Mouse (Mus musculus) CH12.LX (cell line): ENCODE results near the gene Zdhhc23. TPM values are rescaled to one million over a fixed set of nuclear protein-coding genes. Genes with fewer than 3 reads are reported as not detected.

Experiments used
- DNase-seq: peaks from one replicate; pipeline ENCODE4 v3.0.0-alpha.2; 2013; ENCODE audit errors: extremely low read depth
- H3K27ac ChIP-seq: 2 replicates; pipeline ENCODE4 v1.5.1; 2012; ENCODE audit warnings: low read depth, mild to moderate bottlenecking, control low read depth, moderate library complexity; ENCODE audit not compliant: insufficient read depth
- H3K27me3 ChIP-seq: replicated peaks from 2 replicates; pipeline ENCODE3; 2012; ENCODE audit warnings: inconsistent platforms
- H3K36me3 ChIP-seq, 2 experiments: replicated peaks in 1 of 2; 2 replicates each; pipeline versions ENCODE3 to v1.6.1; 2012; ENCODE audit warnings: inconsistent platforms in 1 of 2, low read length in 1 of 2, mild to moderate bottlenecking in 1 of 2, mixed read lengths in 1 of 2, moderate library complexity in 1 of 2; ENCODE audit not compliant: control insufficient read depth in 1 of 2, insufficient read depth in 1 of 2
- H3K4me1 ChIP-seq, 2 experiments: 2 replicates each; pipeline ENCODE4 v1.6.1; 2012; ENCODE audit warnings: inconsistent platforms in 1 of 2, moderate library complexity in 1 of 2; ENCODE audit not compliant: insufficient read depth in 2 of 2, control insufficient read depth in 1 of 2
- H3K4me2 ChIP-seq: 2 replicates; pipeline ENCODE4 v1.6.1; 2012; ENCODE audit warnings: low read depth, mild to moderate bottlenecking, control low read depth; ENCODE audit not compliant: poor library complexity, insufficient read depth, severe bottlenecking
- H3K4me3 ChIP-seq, 3 experiments: fragments of 150-350 bp in 1 of 3; sonication (generic) in 1 of 3; replicated peaks in 1 of 3; 2 replicates each; pipeline versions ENCODE3 to v1.5.1; 2011 to 2012; ENCODE audit warnings: low read depth in 2 of 3, low read length in 2 of 3, mild to moderate bottlenecking in 2 of 3, moderate library complexity in 2 of 3, control low read depth in 1 of 3, improper control_type of control experiment in 1 of 3, inconsistent platforms in 1 of 3, mixed read lengths in 1 of 3; ENCODE audit not compliant: poor library complexity in 1 of 3
- H3K79me2 ChIP-seq: replicated peaks from 2 replicates; pipeline ENCODE4 v1.6.1; 2012; ENCODE audit warnings: mild to moderate bottlenecking, moderate library complexity; ENCODE audit not compliant: control insufficient read depth, poor library complexity, insufficient read depth, severe bottlenecking; ENCODE audit errors: extremely low read depth
- H3K9ac ChIP-seq: 2 replicates; pipeline ENCODE4 v1.6.1; 2012; ENCODE audit warnings: low read depth, mild to moderate bottlenecking, control low read depth, moderate library complexity; ENCODE audit not compliant: insufficient read depth
- H3K9me3 ChIP-seq: replicated peaks from 2 replicates; pipeline ENCODE3; 2012; ENCODE audit warnings: low read length, inconsistent platforms, mixed read lengths
- BHLHE40 ChIP-seq: IDR thresholded peaks from 2 replicates; pipeline ENCODE4 v1.6.1; 2011; ENCODE audit warnings: mild to moderate bottlenecking, low read depth, low read length, improper control_type of control experiment
- CHD2 ChIP-seq: IDR thresholded peaks from 2 replicates; pipeline ENCODE4 v1.6.1; 2011; ENCODE audit warnings: low read length, improper control_type of control experiment
- E2F4 ChIP-seq: IDR thresholded peaks from 2 replicates; pipeline ENCODE4 v1.6.1; 2011; ENCODE audit warnings: low read depth, low read length, improper control_type of control experiment; ENCODE audit not compliant: insufficient replicate concordance
- EP300 ChIP-seq: IDR thresholded peaks from 2 replicates; pipeline ENCODE4 v1.6.1; 2011; ENCODE audit warnings: low read length, improper control_type of control experiment
- JUN ChIP-seq: IDR thresholded peaks from 2 replicates; pipeline ENCODE4 v1.6.1; 2011; ENCODE audit warnings: low read depth, mild to moderate bottlenecking, low read length, improper control_type of control experiment, moderate library complexity; ENCODE audit not compliant: insufficient read depth
- KAT2A ChIP-seq: IDR thresholded peaks from 2 replicates; pipeline ENCODE4 v1.6.1; 2012; ENCODE audit warnings: low read length, improper control_type of control experiment, inconsistent platforms; ENCODE audit not compliant: insufficient replicate concordance
- MAX ChIP-seq: IDR thresholded peaks from 2 replicates; pipeline ENCODE4 v1.6.1; 2011; ENCODE audit warnings: low read length, improper control_type of control experiment
- MAZ ChIP-seq: IDR thresholded peaks from 2 replicates; pipeline ENCODE4 v1.6.1; 2012; ENCODE audit warnings: low read depth, mild to moderate bottlenecking, inconsistent platforms, low read length, improper control_type of control experiment, moderate library complexity
- MEF2A ChIP-seq: IDR thresholded peaks from 2 replicates; pipeline ENCODE4 v1.6.1; 2014; ENCODE audit warnings: low read depth, mild to moderate bottlenecking, inconsistent platforms, low read length, improper control_type of control experiment, borderline replicate concordance
- MYC ChIP-seq: IDR thresholded peaks from 2 replicates; pipeline ENCODE4 v1.6.1; 2011; ENCODE audit warnings: low read depth, mild to moderate bottlenecking, improper control_type of control experiment, low read length
- NELFE ChIP-seq: IDR thresholded peaks from 2 replicates; pipeline ENCODE4 v1.6.1; 2011; ENCODE audit warnings: low read depth, low read length, improper control_type of control experiment
- NRF1 ChIP-seq: IDR thresholded peaks from 2 replicates; pipeline ENCODE4 v1.6.1; 2014; ENCODE audit warnings: low read depth, mild to moderate bottlenecking, inconsistent platforms, low read length, improper control_type of control experiment, moderate library complexity
- POLR2A ChIP-seq: IDR thresholded peaks from 2 replicates; pipeline ENCODE4 v1.6.1; 2011; ENCODE audit warnings: low read depth, mild to moderate bottlenecking, improper control_type of control experiment, low read length
- POLR2AphosphoS2 ChIP-seq: IDR thresholded peaks from 2 replicates; pipeline ENCODE4 v1.6.1; 2011; ENCODE audit warnings: low read depth, low read length, improper control_type of control experiment
- RAD21 ChIP-seq: IDR thresholded peaks from 2 replicates; pipeline ENCODE4 v1.6.1; 2011; ENCODE audit warnings: low read depth, mild to moderate bottlenecking, low read length, improper control_type of control experiment, moderate library complexity
- RCOR1 ChIP-seq: conservative IDR thresholded peaks from 2 replicates; pipeline ENCODE4 v1.6.1; 2012; ENCODE audit warnings: low read depth, mild to moderate bottlenecking, inconsistent platforms, low read length, improper control_type of control experiment
- SMC3 ChIP-seq: IDR thresholded peaks from 2 replicates; pipeline ENCODE4 v1.6.1; 2011; ENCODE audit warnings: low read depth, low read length, improper control_type of control experiment
- TBP ChIP-seq: conservative IDR thresholded peaks from 2 replicates; pipeline ENCODE4 v1.6.1; 2011; ENCODE audit warnings: low read depth, low read length, improper control_type of control experiment
- TCF12 ChIP-seq: IDR thresholded peaks from 2 replicates; pipeline ENCODE4 v1.6.1; 2014; ENCODE audit warnings: low read depth, mild to moderate bottlenecking, inconsistent platforms, low read length, improper control_type of control experiment
- UBTF ChIP-seq: IDR thresholded peaks from 2 replicates; pipeline ENCODE4 v1.6.1; 2012; ENCODE audit warnings: low read depth, mild to moderate bottlenecking, inconsistent platforms, low read length, improper control_type of control experiment, moderate library complexity
- USF1 ChIP-seq: IDR thresholded peaks from 2 replicates; pipeline ENCODE4 v1.6.1; 2014; ENCODE audit warnings: low read depth, mild to moderate bottlenecking, inconsistent platforms, low read length, improper control_type of control experiment
- USF2 ChIP-seq: conservative IDR thresholded peaks from 2 replicates; pipeline ENCODE4 v1.6.1; 2011; ENCODE audit warnings: low read depth, low read length, improper control_type of control experiment
- ZC3H11A ChIP-seq: IDR thresholded peaks from 2 replicates; pipeline ENCODE4 v1.6.1; 2012; ENCODE audit warnings: low read depth, mild to moderate bottlenecking, inconsistent platforms, low read length, improper control_type of control experiment
- ZKSCAN1 ChIP-seq: IDR thresholded peaks from 2 replicates; pipeline ENCODE4 v1.6.1; 2012; ENCODE audit warnings: low read depth, inconsistent platforms, low read length, improper control_type of control experiment, borderline replicate concordance
- dilution Hi-C: fragments of 300-500 bp; cut with MboI; formaldehyde crosslinking; loops from 2 replicates; pipeline ENCODE4 v1.14.3; 2020; ENCODE audit warnings: low sequenced_read_pairs; ENCODE audit not compliant: extremely low pct_unique_long_range_greater_than_20kb, extremely low pct_ligation_motif_present
- in situ Hi-C: fragments of 300-500 bp; cut with MboI; formaldehyde crosslinking; loops from 3 replicates; pipeline ENCODE4 v1.14.3; 2019; ENCODE audit warnings: low sequenced_read_pairs, low pct_ligation_motif_present, low pct_unique_long_range_greater_than_20kb, mixed read lengths
- polyA plus RNA-seq: library from polyadenylated mRNA; unstranded; fragments of >175 nt; gene quantifications from 2 replicates; pipeline ENCODE4 v1.2.1, GENCODE M21; 2012; ENCODE audit warnings: low read depth; ENCODE audit not compliant: insufficient read length
- total RNA-seq, 2 experiments: library from RNA; depleted of rRNA; stranded (reverse); fragments of 300-350 nt in 1 of 2; fragments of >200 nt in 1 of 2; gene quantifications; 2 replicates each; pipeline ENCODE4 v1.2.3; 2012 to 2014

The Zdhhc23 gene
- total and polyA plus RNA-seq, 3 experiments: 0.20 to 0.68 (median 0.46) TPM

GRCm38 (mm10) chr16:43972391-43972790 is 7.2 kb downstream of the Zdhhc23 start:
- Histone ChIP-seq H3K4me1 (peaks cover 0 to 3% of the 10 kb centered on the region in 2 experiments; a peak in 2 of 4 replicates), H3K27ac (no peak overlapping the region), H3K4me3 (no peak overlapping the region), H3K36me3 (peaks cover 0 to 3% of the 10 kb centered on the region in 2 experiments), H3K27me3 (no peaks in the 10 kb centered on the region), H3K9ac (no peak overlapping the region), H3K9me3 (no peaks in the 10 kb centered on the region), H3K79me2 (no peaks in the 10 kb centered on the region), H3K4me2 (no peak overlapping the region)
- in situ Hi-C loops (no loop called here), dilution Hi-C loops (no loop called here)
- no peak for DNase-seq
- TF ChIP-seq JUN (no peak), E2F4 (no peak), BHLHE40 (no peak), USF2 (no peak), POLR2A (no peak), TBP (no peak), KAT2A (no peak), RAD21 (no peak), CHD2 (no peak), USF1 (no peak), UBTF (no peak), POLR2AphosphoS2 (no peak)

- no peak overlapping the region for H3K9ac ChIP-seq
- H3K79me2 ChIP-seq: no peaks in the 10 kb centered on the region
- TF ChIP-seq RCOR1 (no peak), SMC3 (no peak)
- dilution Hi-C loops (no loop called here), in situ Hi-C loops (no loop called here)
- H3K27ac ChIP-seq: no peak overlapping the region
- no peak overlapping the region for H3K4me2 ChIP-seq
- H3K27me3 ChIP-seq: no peaks in the 10 kb centered on the region
- H3K36me3 ChIP-seq: peaks cover 0 to 3% of the 10 kb centered on the region in 2 experiments
- no peak overlapping the region for H3K4me3 ChIP-seq
- DNase-seq: no peak
- H3K4me1 ChIP-seq: peaks cover 0 to 3% of the 10 kb centered on the region in 2 experiments; a peak in 2 of 4 replicates
- no peaks in the 10 kb centered on the region for H3K9me3 ChIP-seq
These were observed 7.8 kb downstream of the Zdhhc23 start for GRCm38 (mm10) chr16:43971741-43972140.

- Histone ChIP-seq H3K4me1 (peaks cover 0 to 3% of the 10 kb centered on the region in 2 experiments; a peak in 2 of 4 replicates), H3K27me3 (no peaks in the 10 kb centered on the region), H3K4me3 (no peak overlapping the region), H3K27ac (no peak overlapping the region), H3K9ac (no peak overlapping the region), H3K9me3 (no peaks in the 10 kb centered on the region), H3K4me2 (no peak overlapping the region), H3K36me3 (peaks cover 0 to 7% of the 10 kb centered on the region in 2 experiments), H3K79me2 (no peaks in the 10 kb centered on the region)
- dilution Hi-C loops: no loop called here
- no peak for DNase-seq
- TF ChIP-seq KAT2A (no peak), POLR2AphosphoS2 (no peak), MAZ (no peak), BHLHE40 (no peak), TBP (no peak), ZKSCAN1 (no peak), POLR2A (no peak), CHD2 (no peak), USF1 (no peak), NRF1 (no peak), ZC3H11A (no peak), NELFE (no peak), MYC (no peak), RCOR1 (no peak), TCF12 (no peak), MAX (no peak), MEF2A (no peak), EP300 (no peak)
- in situ Hi-C loops: no loop called here
These were observed 8.4 kb downstream of the Zdhhc23 start for GRCm38 (mm10) chr16:43971189-43971588.
